ENCODE assay signal across 8 mouse cellular contexts in the genomic region with DNA sequence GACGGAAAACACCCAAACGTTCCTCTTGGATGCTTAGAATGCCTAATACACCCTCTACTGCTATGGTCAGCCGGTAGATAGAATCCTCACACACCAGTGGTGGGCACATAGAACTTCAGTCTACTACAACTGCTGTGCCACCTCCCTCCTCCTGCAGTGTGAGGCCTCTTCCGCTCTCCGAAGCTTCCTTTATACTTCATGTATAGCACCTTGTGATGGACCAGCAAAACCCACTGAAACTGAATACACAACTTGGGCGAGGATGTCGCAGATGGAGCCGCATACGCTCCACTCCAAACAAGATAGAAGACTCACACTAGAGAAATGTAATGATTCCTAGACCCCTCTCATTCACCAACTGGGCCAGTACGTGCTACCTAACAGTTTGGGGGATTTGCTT. TPM values are rescaled to one million over a fixed set of nuclear protein-coding genes. Genes with fewer than 3 reads are reported as not detected.
DNase-seq lines count a peak whose midpoint lies in the region; ATAC-seq and TF ChIP-seq lines count a peak whose summit lies in the region.

No protein-coding gene starts in this region.

- ATAC-seq in forebrain, embryonic 16.5 days: no peak
- no peak for ATAC-seq in limb, embryonic 14.5 days (ENCODE audit: low FRiP score, low read depth)
- ATAC-seq in monocyte, adult 5-6 weeks (replicated peaks; ENCODE audit: insufficient number of reproducible peaks, low FRiP score, low TSS enrichment, poor library complexity, severe bottlenecking): peak; percentile 20; the same call in 1 of the 2 replicates

- H3K27me3 ChIP-seq in forebrain, embryonic 16.5 days (replicated peaks; ENCODE audit: control insufficient read depth, insufficient read depth, low read length): no peaks in the 10 kb centered on the region
- H3K27me3 ChIP-seq in limb, embryonic 14.5 days (ENCODE audit: control insufficient read depth, insufficient read depth, low read length): no peaks in the 10 kb centered on the region

- H3K9me3 ChIP-seq in forebrain, embryonic 16.5 days (ENCODE audit: control insufficient read depth, low read length): no peaks in the 10 kb centered on the region
- H3K9me3 ChIP-seq in limb, embryonic 14.5 days (ENCODE audit: control insufficient read depth, low read length): no peaks in the 10 kb centered on the region

- peaks cover 10% of the 10 kb centered on the region; the same call in 1 of the 2 replicates for H3K4me1 ChIP-seq in forebrain, embryonic 16.5 days (replicated peaks; ENCODE audit: control insufficient read depth, insufficient read depth, low read length)
- 0 out of 2 replicates have a peak, but pooled peaks cover 10% of the 10 kb centered on the region for H3K4me1 ChIP-seq in limb, embryonic 14.5 days (ENCODE audit: control insufficient read depth, insufficient read depth, low read length)

- peak overlapping the region; percentile 65 for H3K4me2 ChIP-seq in forebrain, embryonic 16.5 days (ENCODE audit: low read length)
- peak overlapping the region; percentile 66 for H3K4me2 ChIP-seq in limb, embryonic 14.5 days (replicated peaks; ENCODE audit: low read depth, low read length, severe bottlenecking)

- no peaks in the 10 kb centered on the region for H3K36me3 ChIP-seq in forebrain, embryonic 16.5 days (ENCODE audit: control insufficient read depth, insufficient read depth)
- peaks cover 17% of the 10 kb centered on the region for H3K36me3 ChIP-seq in limb, embryonic 14.5 days (ENCODE audit: control insufficient read depth, insufficient read depth, low read length)

- no peak for TF ChIP-seq POLR2A in limb, embryonic 14.5 days (IDR thresholded peaks at IDR 0.05; ENCODE audit: borderline replicate concordance, extremely low read depth, insufficient read depth, insufficient read length)

- H3K27ac ChIP-seq in forebrain, embryonic 16.5 days (ENCODE audit: low read length): no peak overlapping the region
- no peak overlapping the region for H3K27ac ChIP-seq in limb, embryonic 14.5 days (replicated peaks; ENCODE audit: low read depth, low read length)

- H3K9ac ChIP-seq in forebrain, embryonic 16.5 days (replicated peaks; ENCODE audit: low read depth, low read length): no peak overlapping the region; the same call in 1 of the 2 replicates
- peak overlapping the region; percentile 99 for H3K9ac ChIP-seq in limb, embryonic 14.5 days (ENCODE audit: low read depth, low read length, severe bottlenecking)

- 50% methylated on average over 10 of the region's 10 CpGs for WGBS in forebrain, embryonic 16.5 days
- WGBS in limb, embryonic 14.5 days: 55% methylated on average over 10 of the region's 10 CpGs

- H3K4me3 ChIP-seq in forebrain, embryonic 16.5 days (replicated peaks; ENCODE audit: low read length): peak overlapping the region; percentile 74; the same call in 1 of the 2 replicates
- H3K4me3 ChIP-seq in limb, embryonic 14.5 days (replicated peaks; ENCODE audit: low read length): peak overlapping the region; percentile 96

- DNase-seq in kidney, adult 9 months: peak; percentile 8
- no peak for DNase-seq in kidney, adult 11 months
- peak; percentile 41 for DNase-seq in ZHBTc4 (ENCODE audit: low read depth, low spot score)
- peak; percentile 36 for DNase-seq in limb, embryonic 14.5 days (ENCODE audit: low spot score)
- no peak for DNase-seq in c-Kit-positive CD71-positive TER-119-positive erythroid progenitor cells, embryonic 14.5 days (ENCODE audit: low spot score)
- DNase-seq in frontal cortex, postnatal 25 days (ENCODE audit: low spot score in 2 of 2): no peak

RNA-seq across cellular contexts. Expression of a gene that starts 1.8 kb away (rescaled TPM):
- 23.3 and 28.9 TPM in 2 replicates for polyA plus RNA-seq in forebrain, embryonic 16.5 days (2015; fragmentation: Nextera tagmentation; extraction: Ambion mirVana)
- polyA plus RNA-seq in limb, embryonic 14.5 days (2012; rRNA removed): 15.3 and 15.5 TPM in 2 replicates
- 46.8 and 50.5 TPM in 2 replicates for polyA plus RNA-seq in limb, embryonic 14.5 days (2014; fragmentation: Nextera tagmentation; extraction: Ambion mirVana)
- total RNA-seq in monocyte, adult 5-6 weeks (2017): 20.5 to 34.7 TPM (median 31.2 TPM) in 3 replicates

Comparison
In these comparisons a context has a peak if more than half of its experiments do, and no peak if none do; other contexts are left out.
1. DNase-seq: peak in kidney, adult 9 months (single experiment), ZHBTc4 (single experiment) and limb, embryonic 14.5 days (single experiment); none in kidney, adult 11 months (single experiment), c-Kit-positive CD71-positive TER-119-positive erythroid progenitor cells, embryonic 14.5 days (single experiment) and frontal cortex, postnatal 25 days (0 of 2).